Comparison of ENCODE assay signal across 18 mouse cellular contexts in the genomic region with DNA sequence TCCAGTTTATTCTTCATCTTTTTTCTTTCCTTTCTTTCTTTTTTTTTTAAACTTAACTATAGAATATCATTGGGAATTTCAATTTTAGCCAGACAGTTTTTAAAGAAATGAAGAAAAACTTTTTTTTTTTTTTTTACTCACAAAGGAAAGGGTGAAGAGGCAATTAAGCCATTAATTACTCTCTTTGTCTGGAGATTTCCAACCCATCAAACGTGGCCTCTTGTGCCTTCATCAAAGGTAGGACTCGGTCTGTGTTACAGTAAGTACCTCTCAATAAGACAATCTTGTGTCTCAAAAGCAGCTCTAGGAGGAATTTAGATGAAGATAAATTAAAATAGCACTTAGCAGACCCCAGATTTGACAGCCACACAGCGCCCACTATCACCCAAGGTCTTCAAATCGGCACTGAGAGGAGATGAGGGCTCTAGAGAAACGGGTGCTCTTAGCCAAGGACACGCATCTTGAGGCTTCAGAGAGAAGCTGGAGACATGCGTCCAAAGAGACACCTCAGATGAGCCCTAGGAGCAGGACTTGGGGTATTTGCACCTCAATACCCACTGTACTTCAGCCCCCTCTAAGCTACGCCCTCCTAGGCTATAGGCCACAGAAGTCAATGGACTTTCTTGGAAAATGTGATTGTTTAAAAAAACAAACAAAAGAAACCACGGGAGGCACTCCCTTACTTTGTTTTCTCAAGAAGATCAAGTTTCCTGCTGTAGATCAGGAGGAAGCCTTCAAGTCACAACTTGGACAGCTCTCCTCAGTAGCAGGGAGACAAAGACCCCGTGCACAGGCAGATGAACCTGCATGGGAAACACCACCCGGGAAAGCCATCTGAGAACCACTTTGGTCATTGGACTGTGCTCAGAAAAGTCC.
A peak's percentile ranks its signal among the peaks of the same experiment; 100 is the strongest.
DNase-seq lines count a peak whose midpoint lies in the region; ATAC-seq and TF ChIP-seq lines count a peak whose summit lies in the region.
"Had no signal": no experiment of that assay in that cellular context is flagged by ENCODE, and none has a peak within 500 bp of the region (broad histone marks: within the 10 kb centered on the region; RNA-seq: fewer than 3 reads in every experiment).

No protein-coding gene starts in this region.

- no peak for DNase-seq in hindbrain, embryonic 10.5 days (ENCODE audit: low spot score)
- peak; percentile 34 for DNase-seq in WW6 (ENCODE audit: low read depth, low spot score)
- peak; percentile 31 for DNase-seq in lung, postnatal 14 days
- DNase-seq in forebrain, embryonic 10.5 days (ENCODE audit: extremely low spot score, low spot score): no peak
- DNase-seq in right cerebral cortex, postnatal 10 days (ENCODE audit: low spot score in 2 of 2): no peak
- DNase-seq: adrenal gland, adult 2 months; B cell, adult 2 months; cerebellum, adult 11 months; cerebellum, postnatal 36 days; gastrocnemius, postnatal 14 days; kidney, adult 9 months; left cerebral cortex, postnatal 4 days had no signal

- no peaks in the 10 kb centered on the region for H3K9me3 ChIP-seq in hindbrain, embryonic 10.5 days
- no peaks in the 10 kb centered on the region for H3K9me3 ChIP-seq in hindbrain, embryonic 13.5 days
- no peaks in the 10 kb centered on the region for H3K9me3 ChIP-seq in ES-Bruce4 (replicated peaks; ENCODE audit: control insufficient read depth, insufficient read depth, low read length, poor library complexity, severe bottlenecking)
- no peaks in the 10 kb centered on the region for H3K9me3 ChIP-seq in forebrain, embryonic 10.5 days
- H3K9me3 ChIP-seq: embryonic facial prominence, embryonic 15.5 days; neural tube, embryonic 15.5 days had no signal

- TF ChIP-seq CTCF in ES-Bruce4 (IDR thresholded peaks at IDR 0.05; ENCODE audit: low read depth, low read length): no peak

- peaks cover 9% of the 10 kb centered on the region for H3K4me1 ChIP-seq in hindbrain, embryonic 10.5 days (replicated peaks)
- no peaks in the 10 kb centered on the region for H3K4me1 ChIP-seq in hindbrain, embryonic 13.5 days (replicated peaks)
- peaks cover 2% of the 10 kb centered on the region for H3K4me1 ChIP-seq in ES-Bruce4 (ENCODE audit: control insufficient read depth, insufficient read depth, low read length)
- H3K4me1 ChIP-seq in forebrain, embryonic 10.5 days: peaks cover 12% of the 10 kb centered on the region
- H3K4me1 ChIP-seq: neural tube, embryonic 15.5 days had no signal

- WGBS in hindbrain, embryonic 10.5 days: 49% methylated on average over 11 of the region's 11 CpGs
- 53% methylated on average over 11 of the region's 11 CpGs for WGBS in hindbrain, embryonic 13.5 days
- 58% methylated on average over 11 of the region's 11 CpGs for WGBS in forebrain, embryonic 10.5 days

- TF ChIP-seq EP300 in ES-Bruce4 (IDR thresholded peaks at IDR 0.05; ENCODE audit: insufficient read depth, low read depth, low read length): 0 out of 2 replicates have a peak, but pooled peaks have one; percentile 14

- no peak overlapping the region for H3K4me2 ChIP-seq in hindbrain, embryonic 13.5 days
- H3K4me2 ChIP-seq: embryonic facial prominence, embryonic 15.5 days; midbrain, embryonic 12.5 days; neural tube, embryonic 15.5 days had no signal

- H3K27ac ChIP-seq in hindbrain, embryonic 10.5 days: peak overlapping the region; percentile 16; the same call in 1 of the 2 replicates
- H3K27ac ChIP-seq in hindbrain, embryonic 13.5 days: no peak overlapping the region
- H3K27ac ChIP-seq in ES-Bruce4 (ENCODE audit: insufficient read depth, low read length): no peak overlapping the region
- H3K27ac ChIP-seq in forebrain, embryonic 10.5 days: no peak overlapping the region; the same call in 1 of the 2 replicates
- H3K27ac ChIP-seq: embryonic facial prominence, embryonic 15.5 days; hindbrain, postnatal 0 days; midbrain, embryonic 12.5 days; neural tube, embryonic 15.5 days had no signal

- H3K27me3 ChIP-seq in hindbrain, embryonic 10.5 days (ENCODE audit: insufficient read depth, poor library complexity, severe bottlenecking): no peaks in the 10 kb centered on the region
- no peaks in the 10 kb centered on the region for H3K27me3 ChIP-seq in hindbrain, embryonic 13.5 days
- H3K27me3 ChIP-seq in ES-Bruce4 (ENCODE audit: control insufficient read depth, insufficient read depth, low read length, poor library complexity, severe bottlenecking): no peaks in the 10 kb centered on the region
- H3K27me3 ChIP-seq in forebrain, embryonic 10.5 days (ENCODE audit: poor library complexity, severe bottlenecking): no peaks in the 10 kb centered on the region
- H3K27me3 ChIP-seq: embryonic facial prominence, embryonic 15.5 days; midbrain, embryonic 12.5 days; neural tube, embryonic 15.5 days had no signal

- TF ChIP-seq POLR2A in ES-Bruce4 (IDR thresholded peaks at IDR 0.05; ENCODE audit: insufficient read depth, low read length): no peak

- ATAC-seq in hindbrain, embryonic 13.5 days (ENCODE audit: low FRiP score): no peak
- ATAC-seq: hindbrain, postnatal 0 days had no signal

- H3K9ac ChIP-seq in hindbrain, embryonic 13.5 days: no peak overlapping the region
- no peak overlapping the region for H3K9ac ChIP-seq in ES-Bruce4 (ENCODE audit: low read depth, poor library complexity, severe bottlenecking)
- H3K9ac ChIP-seq: embryonic facial prominence, embryonic 15.5 days; midbrain, embryonic 12.5 days; neural tube, embryonic 15.5 days had no signal

- H3K4me3 ChIP-seq in hindbrain, embryonic 10.5 days: no peak overlapping the region
- no peak overlapping the region for H3K4me3 ChIP-seq in hindbrain, embryonic 13.5 days
- no peak overlapping the region for H3K4me3 ChIP-seq in ES-Bruce4 (ENCODE audit: low read depth, low read length)
- H3K4me3 ChIP-seq in forebrain, embryonic 10.5 days: no peak overlapping the region
- H3K4me3 ChIP-seq: embryonic facial prominence, embryonic 15.5 days; midbrain, embryonic 12.5 days; neural tube, embryonic 15.5 days had no signal

- no peaks in the 10 kb centered on the region for H3K36me3 ChIP-seq in hindbrain, embryonic 10.5 days
- H3K36me3 ChIP-seq in hindbrain, embryonic 13.5 days: no peaks in the 10 kb centered on the region
- no peaks in the 10 kb centered on the region for H3K36me3 ChIP-seq in ES-Bruce4 (ENCODE audit: control insufficient read depth, insufficient read depth, low read length, poor library complexity, severe bottlenecking)
- H3K36me3 ChIP-seq in forebrain, embryonic 10.5 days (replicated peaks): no peaks in the 10 kb centered on the region
- H3K36me3 ChIP-seq: embryonic facial prominence, embryonic 15.5 days; midbrain, embryonic 12.5 days; neural tube, embryonic 15.5 days had no signal

Comparison
In these comparisons a context has a peak if more than half of its experiments do, and no peak if none do; other contexts are left out.
1. DNase-seq: peak in WW6 (single experiment) and lung, postnatal 14 days (single experiment); none in hindbrain, embryonic 10.5 days (single experiment), forebrain, embryonic 10.5 days (single experiment) and right cerebral cortex, postnatal 10 days (0 of 2).